ENCODE assay signal across 16 mouse cellular contexts in the genomic region with DNA sequence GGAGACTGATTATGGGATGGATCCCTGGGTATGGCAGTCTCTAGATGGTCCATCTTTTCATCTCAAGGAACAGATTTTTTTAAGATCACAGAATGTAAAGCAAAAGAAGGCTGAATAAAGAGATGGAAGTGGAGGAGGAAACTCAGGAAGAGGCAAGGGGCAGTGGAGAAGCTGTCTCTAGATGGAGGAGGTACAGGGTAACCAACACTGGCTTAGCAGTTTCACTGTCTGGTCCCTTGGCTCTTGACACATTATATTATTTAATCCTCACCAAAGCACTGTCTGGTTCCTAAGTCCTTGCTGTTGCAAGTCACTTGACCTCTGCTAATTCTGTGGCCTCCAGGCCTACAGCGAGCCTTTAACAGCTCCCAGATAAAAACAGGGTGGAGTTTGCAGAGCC.
"Had no signal": no experiment of that assay in that cellular context is flagged by ENCODE, and none has a peak within 500 bp of the region (broad histone marks: within the 10 kb centered on the region; RNA-seq: fewer than 3 reads in every experiment).

No protein-coding gene starts in this region.

- H3K9me3 ChIP-seq: neural tube, embryonic 13.5 days; neural tube, embryonic 15.5 days; stomach, embryonic 15.5 days had no signal

- H3K27ac ChIP-seq: neural tube, embryonic 13.5 days; neural tube, embryonic 15.5 days; stomach, embryonic 15.5 days; stomach, postnatal 0 days had no signal

- H3K36me3 ChIP-seq: neural tube, embryonic 13.5 days; neural tube, embryonic 15.5 days; stomach, embryonic 15.5 days had no signal

- H3K4me1 ChIP-seq: neural tube, embryonic 13.5 days; neural tube, embryonic 15.5 days; stomach, embryonic 15.5 days had no signal

- H3K9ac ChIP-seq: neural tube, embryonic 13.5 days; neural tube, embryonic 15.5 days; stomach, embryonic 15.5 days had no signal

- H3K27me3 ChIP-seq: neural tube, embryonic 13.5 days; neural tube, embryonic 15.5 days; stomach, embryonic 15.5 days had no signal

- H3K4me2 ChIP-seq: neural tube, embryonic 13.5 days; neural tube, embryonic 15.5 days; stomach, embryonic 15.5 days had no signal

- DNase-seq: retina, postnatal 1 day; right cerebral cortex, adult 18-20 months; right cerebral cortex, postnatal 14 days; right cerebral cortex, postnatal 25 days; right cerebral cortex, postnatal 4 days; spleen, adult 18-20 months; thymus, adult 18-20 months; thymus, adult 2 months; thymus, postnatal 14 days; thymus, postnatal 25 days; thymus, postnatal 36 days; thymus, postnatal 4 days had no signal

- H3K4me3 ChIP-seq: neural tube, embryonic 13.5 days; neural tube, embryonic 15.5 days; stomach, embryonic 15.5 days had no signal
